Mouse (Mus musculus) liver, embryonic 16.5 days (tissue): ENCODE data around the gene Rpl35. TPM values are rescaled to one million over a fixed set of nuclear protein-coding genes. Genes with fewer than 3 reads are reported as not detected.

ENCODE experiments used
- ATAC-seq: fragments of 200-750 bp; cut with Nextera tagmentation; 2 replicates; pipeline ENCODE4 v1.8.0; 2017; ENCODE audit warnings: low read depth, mild to moderate bottlenecking, moderate number of reproducible peaks, moderate library complexity
- H3K27ac ChIP-seq: fragments of 300-500 bp; sonication (generic); 2 replicates; pipeline ENCODE4 v1.5.1; 2014; ENCODE audit warnings: mild to moderate bottlenecking, low read length
- H3K27me3 ChIP-seq: fragments of 300-500 bp; sonication (generic); 2 replicates; pipeline ENCODE4 v1.6.1; 2014; ENCODE audit warnings: low read depth, low read length, mixed read lengths; ENCODE audit not compliant: control insufficient read depth, insufficient read depth
- H3K36me3 ChIP-seq: fragments of 300-500 bp; sonication (generic); 2 replicates; pipeline ENCODE4 v1.6.1; 2014; ENCODE audit warnings: mild to moderate bottlenecking; ENCODE audit not compliant: control insufficient read depth, insufficient read depth
- H3K4me1 ChIP-seq: fragments of 300-500 bp; sonication (generic); 2 replicates; pipeline ENCODE4 v1.6.1; 2014; ENCODE audit warnings: low read depth, low read length, mixed read lengths; ENCODE audit not compliant: control insufficient read depth
- H3K4me2 ChIP-seq: fragments of 300-500 bp; sonication (generic); 2 replicates; pipeline ENCODE4 v1.6.1; 2014; ENCODE audit warnings: low read depth, low read length, mixed read lengths
- H3K4me3 ChIP-seq: fragments of 300-500 bp; sonication (generic); 2 replicates; pipeline ENCODE4 v1.5.1; 2014; ENCODE audit warnings: low read depth, mild to moderate bottlenecking, low read length
- H3K9ac ChIP-seq: fragments of 300-500 bp; sonication (generic); 2 replicates; pipeline ENCODE4 v1.6.1; 2014; ENCODE audit warnings: low read depth, low read length
- H3K9me3 ChIP-seq: fragments of 300-500 bp; sonication (generic); replicated peaks from 2 replicates; pipeline ENCODE4 v1.6.1; 2016; ENCODE audit warnings: low read length; ENCODE audit not compliant: control insufficient read depth
- WGBS: fragments of 180-500 bp; shearing (Covaris S2); extraction: QIAGEN DNeasy Blood & Tissue Kit; methylation state at CpG from one replicate; pipeline ENCODE4 v1.1.7; 2014; ENCODE audit not compliant: insufficient replicate concordance; 5-methylcytosine and 5-hydroxymethylcytosine counted together
- polyA plus RNA-seq: library from polyadenylated mRNA; unstranded; fragments of >200 nt; fragmentation: Nextera tagmentation; extraction: Ambion mirVana; gene quantifications from 2 replicates; pipeline ENCODE4 v1.2.1, GENCODE M21; 2015

Gene Rpl35
- polyA plus RNA-seq, 1 experiment from 2014 or later = 456 TPM

DNA sequence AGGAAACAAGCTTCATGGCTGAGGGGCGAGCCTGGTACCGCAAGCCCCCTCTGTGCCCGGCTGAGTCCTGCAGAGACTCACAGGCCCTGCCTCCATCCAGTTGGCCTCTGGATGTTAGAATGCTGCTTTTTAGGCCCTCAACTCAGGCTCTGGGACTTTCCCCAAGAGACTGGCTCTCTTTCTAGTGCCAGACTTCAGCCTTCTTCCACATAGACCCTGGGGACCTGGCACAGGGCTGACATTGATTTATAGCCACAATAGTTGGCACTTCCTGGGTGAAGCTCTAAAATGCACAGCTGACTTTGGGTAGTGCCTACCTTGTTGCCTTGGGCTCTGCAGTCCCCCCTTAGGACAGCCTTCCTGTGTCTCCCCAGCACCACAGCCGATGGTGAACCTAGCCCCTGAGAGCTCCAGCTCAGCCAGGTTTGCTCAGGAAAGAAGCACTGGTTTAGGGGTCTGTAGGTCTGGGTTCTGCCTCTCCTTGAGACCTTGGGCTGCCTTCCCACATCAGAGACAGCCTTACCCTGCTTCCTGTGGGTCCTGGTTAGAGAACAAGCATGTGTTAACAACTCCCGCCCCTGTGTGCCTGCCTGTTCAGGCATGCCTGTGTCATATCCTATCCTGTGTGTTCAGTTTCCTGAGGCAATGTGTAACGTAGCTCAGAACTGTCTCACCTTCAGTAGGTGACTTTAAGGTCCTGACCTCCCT, 17.5 kb downstream of the Rpl35 start:
- no peak overlapping the region for H3K9ac ChIP-seq
- H3K4me1 ChIP-seq = peaks cover 29% of the 10 kb centered on the region
- no peaks in the 10 kb centered on the region for H3K36me3 ChIP-seq
- H3K4me2 ChIP-seq = no peak overlapping the region
- H3K4me3 ChIP-seq = no peak overlapping the region
- H3K27me3 ChIP-seq = no peaks in the 10 kb centered on the region
- 68% methylated on average over 6 of the region's 6 CpGs for WGBS
- peaks cover 5% of the 10 kb centered on the region; the same call in 1 of the 2 replicates for H3K9me3 ChIP-seq
- ATAC-seq = no peak
- no peak overlapping the region for H3K27ac ChIP-seq

DNA sequence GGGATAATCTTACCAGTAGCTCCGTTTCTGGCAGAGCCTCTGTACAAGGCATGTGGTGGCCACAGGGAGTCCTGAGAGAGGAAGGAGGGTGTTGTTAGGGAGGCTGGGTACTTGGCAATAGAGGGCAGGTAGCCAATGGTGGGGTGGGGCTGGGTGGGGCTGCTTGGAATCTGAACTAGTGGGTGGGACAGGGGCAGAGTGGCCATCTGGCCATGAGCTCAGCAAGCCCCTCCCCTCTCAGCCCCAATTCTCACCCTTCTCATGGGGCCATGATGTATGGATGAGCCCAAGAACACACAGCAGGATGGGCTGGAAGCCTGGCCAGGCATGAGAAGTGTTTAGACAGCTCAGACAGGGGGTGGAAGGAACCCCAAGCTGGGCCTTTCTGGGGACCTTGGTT, 18.1 kb downstream of the Rpl35 start:
- Histone ChIP-seq H3K4me2 (no peak overlapping the region), H3K27me3 (no peaks in the 10 kb centered on the region), H3K4me3 (no peak overlapping the region), H3K9ac (no peak overlapping the region), H3K36me3 (no peaks in the 10 kb centered on the region), H3K4me1 (peaks cover 29% of the 10 kb centered on the region), H3K9me3 (peaks cover 5% of the 10 kb centered on the region; the same call in 1 of the 2 replicates), H3K27ac (no peak overlapping the region)
- WGBS = 44% methylated on average over 1 of the region's 1 CpGs
- peak; percentile 17; the same call in 1 of the 2 replicates for ATAC-seq

DNA sequence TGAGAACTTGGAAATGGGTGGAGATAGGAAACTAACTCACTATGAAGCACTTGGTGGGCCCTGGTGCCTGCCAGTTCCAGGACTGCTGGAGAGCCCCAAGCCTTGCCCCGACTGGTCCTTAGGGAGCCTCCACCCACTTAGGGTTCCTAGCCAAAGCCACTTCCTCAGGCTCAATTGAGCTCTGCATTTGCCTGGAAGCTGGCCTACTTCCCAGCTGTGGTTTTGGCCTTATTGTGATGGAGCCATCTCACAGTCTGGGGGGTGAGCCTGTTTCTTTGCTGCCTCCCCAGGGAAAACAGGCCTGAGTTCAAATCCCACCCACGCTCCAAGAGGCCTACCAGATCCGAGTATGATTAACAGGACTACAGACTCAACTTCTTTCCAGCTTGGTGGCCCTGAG, 18.8 kb downstream of the Rpl35 start:
- Histone ChIP-seq H3K27ac (no peak overlapping the region), H3K36me3 (no peaks in the 10 kb centered on the region), H3K4me3 (no peak overlapping the region), H3K27me3 (no peaks in the 10 kb centered on the region), H3K4me1 (peaks cover 22% of the 10 kb centered on the region), H3K4me2 (no peak overlapping the region), H3K9me3 (peaks cover 5% of the 10 kb centered on the region; the same call in 1 of the 2 replicates), H3K9ac (no peak overlapping the region)
- 57% methylated on average over 3 of the region's 3 CpGs for WGBS
- no peak for ATAC-seq

DNA sequence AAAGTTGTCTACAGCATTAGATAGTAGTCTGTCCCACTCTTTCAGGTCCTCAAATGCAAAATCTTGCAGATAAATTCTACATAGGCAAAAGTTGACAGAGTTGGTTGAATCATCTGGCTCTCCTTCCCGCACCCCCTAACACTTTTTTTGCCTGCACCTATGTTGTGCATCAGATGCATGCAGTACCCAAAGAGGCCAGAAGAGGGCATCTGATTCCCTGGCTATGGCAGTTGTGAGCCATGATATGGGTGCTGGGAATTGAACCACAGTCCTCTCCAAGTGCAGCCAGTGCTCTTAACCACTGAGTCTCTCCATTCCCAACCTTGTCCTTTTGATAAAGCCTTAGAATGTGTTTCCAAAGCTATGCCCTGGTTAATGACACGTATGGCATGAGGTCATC, 22.0 kb downstream of the Rpl35 start:
- Histone ChIP-seq H3K9me3 (peaks cover 5% of the 10 kb centered on the region; the same call in 1 of the 2 replicates), H3K4me1 (peaks cover 13% of the 10 kb centered on the region), H3K27ac (no peak overlapping the region), H3K9ac (no peak overlapping the region), H3K36me3 (no peaks in the 10 kb centered on the region), H3K27me3 (peaks cover 5% of the 10 kb centered on the region), H3K4me2 (no peak overlapping the region), H3K4me3 (no peak overlapping the region)
- no peak for ATAC-seq
- WGBS = 83% methylated on average over 2 of the region's 2 CpGs

DNA sequence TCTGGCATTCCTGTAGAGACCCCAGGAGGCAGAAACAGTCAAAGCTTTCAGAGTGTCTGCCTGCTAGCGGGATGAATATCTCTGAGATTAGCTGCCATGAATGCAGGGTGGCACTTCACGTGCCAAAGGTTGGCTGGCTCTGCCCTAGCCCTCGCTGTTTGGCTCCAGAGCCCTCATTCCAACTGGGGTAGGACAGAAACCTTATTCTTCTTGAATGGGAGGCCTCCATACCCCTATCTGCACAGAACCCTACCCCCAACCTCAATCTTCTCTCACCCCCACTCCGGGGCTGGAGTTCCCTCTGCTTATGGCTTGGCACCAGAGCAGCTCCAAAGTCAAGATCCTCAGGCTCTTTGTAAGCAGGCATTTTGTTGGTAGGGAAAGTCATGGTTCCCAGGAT, 27.6 kb downstream of the Rpl35 start:
- no peak for ATAC-seq
- Histone ChIP-seq H3K9me3 (no peaks in the 10 kb centered on the region), H3K4me3 (no peak overlapping the region), H3K27me3 (peaks cover 5% of the 10 kb centered on the region), H3K4me2 (no peak overlapping the region), H3K27ac (no peak overlapping the region), H3K9ac (no peak overlapping the region), H3K4me1 (no peaks in the 10 kb centered on the region; the same call in 1 of the 2 replicates), H3K36me3 (no peaks in the 10 kb centered on the region)
- WGBS = 65% methylated on average over 4 of the region's 4 CpGs

DNA sequence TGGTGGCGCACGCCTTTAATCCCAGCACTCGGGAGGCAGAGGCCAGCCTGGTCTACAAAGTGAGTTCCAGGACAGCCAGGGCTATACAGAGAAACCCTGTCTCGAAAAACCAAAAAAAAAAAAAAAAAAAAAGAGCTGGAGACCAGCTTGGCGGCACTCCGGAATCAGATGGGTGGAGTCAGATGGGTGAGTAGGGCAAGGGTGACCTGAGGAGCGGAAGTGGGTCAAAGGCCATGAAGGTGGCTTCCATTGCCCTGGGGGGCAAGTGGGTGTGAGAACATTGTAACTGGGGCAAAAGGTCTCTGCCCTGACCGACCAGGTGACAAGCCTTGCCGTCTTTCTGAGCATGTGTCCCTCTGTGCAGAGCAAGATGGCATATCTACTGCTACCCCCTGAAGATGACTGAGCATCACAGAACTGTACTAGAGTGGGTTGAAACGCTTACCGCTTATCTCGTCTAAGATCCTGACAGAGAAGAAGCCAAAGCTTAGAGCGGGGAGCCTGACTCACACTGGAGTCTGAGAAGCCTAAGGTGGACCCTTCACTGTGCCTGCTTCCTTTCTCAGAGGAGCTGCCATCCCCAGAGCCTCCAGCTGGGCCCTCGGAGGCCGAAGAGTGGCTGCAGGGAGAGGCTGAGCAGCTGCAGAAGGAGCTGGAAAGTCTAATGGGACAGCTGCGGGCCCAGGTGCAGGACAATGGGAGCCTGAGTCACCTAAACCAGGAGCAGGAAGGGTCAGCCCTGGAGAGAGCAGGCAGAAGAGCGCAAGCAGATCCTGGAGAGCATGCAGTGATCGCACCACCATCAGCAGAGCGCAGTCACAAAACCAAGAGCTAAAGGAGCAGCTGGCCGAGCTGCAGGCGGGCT, 29.3 kb downstream of the Rpl35 start:
- Histone ChIP-seq H3K4me1 (peaks cover under 1% of the 10 kb centered on the region; the same call in 1 of the 2 replicates), H3K27ac (no peak overlapping the region), H3K36me3 (no peaks in the 10 kb centered on the region), H3K9me3 (no peaks in the 10 kb centered on the region), H3K9ac (no peak overlapping the region), H3K4me2 (no peak overlapping the region), H3K27me3 (peaks cover 5% of the 10 kb centered on the region), H3K4me3 (no peak overlapping the region)
- no peak for ATAC-seq
- WGBS = 67% methylated on average over 21 of the region's 21 CpGs

DNA sequence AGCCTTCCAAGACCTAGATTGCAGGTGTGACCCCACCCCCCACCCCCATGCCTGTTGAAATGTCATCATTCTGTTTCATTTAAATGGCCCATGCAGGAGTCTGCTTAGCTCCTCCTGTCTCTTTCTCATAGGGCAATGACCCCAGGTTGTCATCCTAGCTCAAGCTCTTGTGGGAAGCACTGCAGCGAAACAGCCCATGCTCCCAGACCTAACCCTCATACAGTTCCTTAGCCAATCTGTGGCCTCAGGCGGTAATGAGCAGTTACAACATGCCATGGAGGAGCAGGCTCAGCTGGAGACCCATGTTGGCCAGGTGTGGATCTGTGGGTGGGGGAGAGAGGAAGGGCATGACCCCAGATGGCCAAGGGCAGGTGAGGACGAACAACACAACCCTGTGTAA, 30.2 kb downstream of the Rpl35 start:
- Histone ChIP-seq H3K36me3 (no peaks in the 10 kb centered on the region), H3K27ac (no peak overlapping the region), H3K4me2 (no peak overlapping the region), H3K4me1 (peaks cover 10% of the 10 kb centered on the region), H3K9ac (no peak overlapping the region), H3K4me3 (no peak overlapping the region), H3K27me3 (peaks cover 5% of the 10 kb centered on the region), H3K9me3 (no peaks in the 10 kb centered on the region)
- 63% methylated on average over 3 of the region's 3 CpGs for WGBS
- no peak for ATAC-seq

DNA sequence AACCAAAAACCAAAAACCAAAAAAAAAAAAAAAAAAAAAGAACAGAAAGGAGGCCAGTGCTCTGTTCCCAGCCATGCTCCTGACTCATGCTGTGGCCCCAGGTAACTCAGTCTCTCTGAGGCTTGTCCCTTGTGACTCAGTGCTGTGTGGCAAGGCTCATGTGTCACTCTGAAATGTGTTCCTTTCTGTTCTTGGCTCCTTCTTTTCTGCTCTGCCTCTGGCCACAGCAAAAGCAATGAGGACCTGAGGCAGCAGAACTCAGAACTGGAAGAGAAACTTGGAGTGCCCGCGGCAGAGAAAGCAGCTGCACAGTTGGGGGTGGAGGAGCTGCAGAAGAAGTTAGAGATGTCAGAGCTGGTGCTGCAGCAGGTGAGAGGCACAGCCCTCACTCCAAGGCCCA, 31.3 kb downstream of the Rpl35 start:
- Histone ChIP-seq H3K36me3 (no peaks in the 10 kb centered on the region), H3K4me2 (no peak overlapping the region), H3K27ac (no peak overlapping the region), H3K4me1 (peaks cover 19% of the 10 kb centered on the region), H3K9ac (no peak overlapping the region), H3K9me3 (no peaks in the 10 kb centered on the region), H3K27me3 (0 out of 2 replicates have a peak, but pooled peaks cover under 1% of the 10 kb centered on the region), H3K4me3 (no peak overlapping the region)
- ATAC-seq = no peak
- 35% methylated on average over 2 of the region's 2 CpGs for WGBS

DNA sequence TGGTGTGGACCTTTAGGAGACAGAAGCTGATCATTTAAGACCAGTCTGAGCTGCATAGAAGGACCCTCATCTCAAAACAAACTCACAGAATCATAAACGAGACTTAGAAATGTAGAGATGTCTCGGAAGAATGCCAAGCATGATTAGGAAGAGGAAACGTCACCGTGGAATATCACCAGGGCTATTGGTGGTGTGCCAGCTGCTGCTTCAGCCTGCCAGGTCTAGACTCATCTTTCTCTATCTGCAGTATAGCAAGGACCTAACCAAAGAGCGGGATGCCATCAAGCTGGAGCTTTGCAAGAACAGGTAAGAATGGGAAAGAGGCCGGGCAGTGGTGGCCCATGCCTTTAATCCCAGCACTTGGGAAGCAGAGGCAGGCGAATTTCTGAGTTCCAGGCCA, 31.7 kb downstream of the Rpl35 start:
- H3K9ac ChIP-seq = no peak overlapping the region
- H3K4me3 ChIP-seq = no peak overlapping the region
- no peak for ATAC-seq
- H3K4me2 ChIP-seq = no peak overlapping the region
- no peak overlapping the region for H3K27ac ChIP-seq
- 58% methylated on average over 7 of the region's 7 CpGs for WGBS
- H3K4me1 ChIP-seq = peaks cover 19% of the 10 kb centered on the region
- no peaks in the 10 kb centered on the region for H3K9me3 ChIP-seq
- no peaks in the 10 kb centered on the region for H3K27me3 ChIP-seq
- H3K36me3 ChIP-seq = no peaks in the 10 kb centered on the region
